Mouse (Mus musculus) mouse embryonic stem cell (cell line): ENCODE measurements around the gene Rasal2.

ENCODE experiments used
- in situ Hi-C, 2 experiments: fragments of 300-500 bp; cut with MboI; formaldehyde crosslinking; loops; 1 replicate in 1 of 2; 3 replicates in 1 of 2; pipeline ENCODE4 v1.14.3; 2019 to 2020; ENCODE audit warnings: low sequenced_read_pairs in 2 of 2, low pct_unique_long_range_greater_than_20kb in 1 of 2, mixed read lengths in 1 of 2; ENCODE audit not compliant: unreplicated experiment in 1 of 2

Rasal2 gene

GRCm38 (mm10) chr1:157443723-157444561 lies 31.5 kb upstream of the Rasal2 start:
- in situ Hi-C loops = no loop called here

GRCm38 (mm10) chr1:157443026-157443722 lies 30.8 kb upstream of the Rasal2 start:
- in situ Hi-C loops = no loop called here

- in situ Hi-C loops = no loop called here
Measured at GRCm38 (mm10) chr1:157439973-157440641, 27.7 kb upstream of the Rasal2 start.

DNA sequence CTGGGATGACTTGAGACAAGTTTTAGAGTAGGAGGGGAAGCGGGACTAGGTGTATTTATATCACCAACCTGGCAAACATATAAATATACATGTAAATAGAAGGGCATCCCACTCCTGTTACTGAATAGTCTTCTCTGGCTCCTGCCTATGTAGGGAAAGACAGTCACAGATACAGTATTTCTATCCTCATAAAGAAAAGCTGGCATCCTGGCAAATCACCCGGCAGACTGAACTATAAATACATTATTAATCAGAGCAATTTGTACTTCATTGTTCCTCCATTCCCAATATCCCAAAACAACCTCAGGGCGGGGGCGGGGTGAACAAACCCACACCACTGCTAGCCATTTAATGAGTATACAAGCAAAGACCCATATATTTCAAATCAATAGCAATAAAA lies 26.7 kb upstream of the Rasal2 start:
- in situ Hi-C loops = no loop called here

DNA sequence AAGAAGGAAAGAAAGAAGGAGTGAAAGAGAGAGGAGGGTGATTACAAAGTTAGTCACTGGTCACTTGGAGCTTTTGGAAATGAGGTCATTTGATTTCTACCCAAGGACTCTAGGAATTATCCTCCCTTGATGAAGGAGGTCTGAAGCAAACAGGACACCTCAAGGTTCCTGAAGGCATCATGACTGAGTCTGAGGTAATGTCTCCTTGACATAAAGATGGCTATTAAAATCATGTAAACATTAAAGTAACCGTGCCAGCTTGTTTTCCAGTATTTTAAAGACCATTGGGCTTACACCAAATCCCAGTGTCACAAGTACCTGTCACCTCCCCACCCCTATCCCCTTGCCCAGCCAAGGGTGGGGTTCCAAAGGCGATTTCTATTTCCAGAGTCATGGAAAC lies 25.9 kb upstream of the Rasal2 start:
- in situ Hi-C loops = no loop called here

DNA sequence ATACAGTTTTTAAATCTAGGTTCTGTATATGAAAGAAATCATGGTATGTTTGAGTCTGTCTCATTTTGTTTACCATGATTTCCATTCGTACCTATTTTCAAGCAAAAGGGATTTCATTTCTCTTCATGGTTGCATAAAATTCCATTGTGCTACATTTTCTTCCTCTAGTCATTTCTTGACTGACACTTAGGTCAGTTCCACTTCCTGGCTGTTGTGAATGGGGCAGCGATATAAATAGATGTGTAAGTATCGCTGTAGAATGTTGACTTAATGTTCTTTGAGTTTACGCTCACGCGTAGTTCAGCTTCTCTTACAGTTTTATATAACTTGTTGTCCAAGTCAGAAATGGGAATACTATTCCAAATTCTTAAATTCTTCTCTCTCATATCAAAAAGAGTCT lies 23.5 kb upstream of the Rasal2 start:
- in situ Hi-C loops = no loop called here

DNA sequence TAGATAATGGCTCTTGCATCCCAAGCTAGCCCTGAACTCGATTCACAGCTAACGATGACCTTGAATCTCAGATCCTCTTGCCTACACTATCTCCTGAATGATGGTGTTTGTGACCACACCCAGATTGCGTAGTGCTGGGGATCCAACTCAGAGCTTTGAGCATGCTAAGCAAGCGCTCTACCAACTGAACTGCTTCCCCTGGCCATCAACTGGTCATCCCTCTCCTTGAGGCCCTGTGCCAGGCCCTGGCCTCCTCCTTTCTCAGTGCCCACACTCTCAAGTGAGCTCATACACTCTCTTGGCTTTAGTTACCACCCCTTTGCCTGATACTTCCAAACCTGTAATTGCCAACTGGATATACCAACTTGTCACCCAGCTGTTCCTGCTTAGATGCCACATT lies 22.0 kb upstream of the Rasal2 start:
- in situ Hi-C loops = no loop called here

GRCm38 (mm10) chr1:157433316-157433715 lies 20.9 kb upstream of the Rasal2 start:
- in situ Hi-C loops = no loop called here

DNA sequence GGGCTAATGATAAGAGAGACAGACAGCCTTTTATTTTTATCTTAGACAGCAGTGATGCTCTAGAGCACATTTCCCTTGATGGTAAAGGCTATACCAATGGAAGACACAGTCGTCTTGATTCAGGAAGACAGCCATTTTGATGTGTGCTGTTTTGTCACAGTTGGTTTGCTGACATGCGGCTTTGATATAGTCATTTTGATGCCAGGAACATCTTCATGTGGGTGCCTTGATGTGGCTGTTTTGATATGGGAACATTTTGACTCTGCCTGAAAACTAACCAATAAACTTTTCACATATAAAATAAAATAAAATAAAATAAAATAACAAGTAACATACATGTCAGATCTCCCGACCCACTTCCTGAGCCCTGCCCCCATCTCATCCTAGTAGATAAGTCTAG lies 16.0 kb upstream of the Rasal2 start:
- in situ Hi-C loops = no loop called here

DNA sequence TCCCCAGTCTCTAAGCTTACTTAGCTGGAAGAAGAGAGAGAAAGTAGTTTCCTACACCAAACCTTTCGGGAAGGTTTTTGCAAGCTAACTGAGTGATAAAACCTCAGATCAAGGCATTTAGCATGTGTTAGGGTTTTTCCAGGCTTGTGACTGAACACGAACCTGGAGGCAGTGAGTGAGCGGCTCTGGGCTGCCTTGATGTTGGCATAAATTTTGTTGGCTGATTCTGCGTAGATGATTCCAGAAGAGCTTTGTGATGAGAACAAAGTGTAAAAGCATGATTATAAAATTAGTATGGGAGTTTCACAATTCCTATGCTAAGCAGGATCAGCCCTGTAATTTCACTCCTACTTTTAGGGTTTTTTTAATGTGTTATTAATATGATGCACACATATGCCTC lies 15.2 kb upstream of the Rasal2 start:
- in situ Hi-C loops = no loop called here

DNA sequence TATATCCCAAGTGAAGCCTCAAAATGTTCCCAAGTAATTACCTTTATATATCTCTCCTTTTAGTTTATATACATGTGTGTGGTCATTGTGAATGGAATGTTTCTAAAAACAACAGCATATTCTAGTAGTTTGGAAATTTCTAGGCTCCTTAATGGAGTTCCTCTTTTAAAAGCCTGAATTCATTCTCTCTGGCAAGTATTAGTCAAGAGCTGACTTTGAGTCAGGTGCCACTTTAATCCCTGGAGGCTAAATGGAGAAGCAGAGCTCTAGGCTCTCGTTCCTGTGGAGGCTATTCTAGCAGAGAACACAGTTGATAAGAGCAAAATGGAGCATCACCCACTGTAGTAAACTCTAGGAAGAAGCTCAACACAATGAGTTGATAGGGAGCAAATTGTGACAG lies 14.5 kb upstream of the Rasal2 start:
- in situ Hi-C loops = no loop called here

DNA sequence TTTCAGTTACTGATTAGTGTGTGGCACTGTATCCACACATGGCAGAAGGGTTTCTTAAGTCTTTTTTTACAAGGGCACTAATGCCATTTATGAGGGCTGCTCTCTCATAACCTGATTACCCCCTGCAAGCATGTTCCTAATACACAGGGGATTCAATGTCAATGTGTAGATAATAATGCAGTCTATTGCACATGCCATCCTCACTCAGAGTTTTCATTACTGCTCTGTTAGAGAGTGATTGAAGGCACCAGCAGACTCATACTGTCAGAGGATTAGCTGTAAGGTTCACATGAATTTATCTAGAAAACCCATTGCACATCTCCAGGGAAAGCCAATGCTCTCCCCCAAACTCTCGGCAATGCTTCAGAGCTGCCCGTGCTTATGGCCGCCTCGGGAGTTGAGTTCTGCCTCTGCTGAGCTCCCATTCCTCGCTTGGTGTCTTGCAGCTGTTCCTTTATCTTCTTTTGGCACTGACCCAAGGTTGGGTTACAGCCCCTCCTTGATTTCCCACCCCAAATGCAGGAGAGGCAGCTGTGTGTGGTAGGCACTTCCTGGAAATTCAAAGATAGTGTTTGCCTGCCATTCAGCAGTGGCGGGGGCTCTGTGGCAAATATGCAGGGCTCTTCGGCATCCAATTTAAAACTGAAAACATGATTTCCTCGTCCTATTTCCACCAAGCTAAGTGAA lies 13.5 kb upstream of the Rasal2 start:
- in situ Hi-C loops = no loop called here

GRCm38 (mm10) chr1:157417861-157418260 lies 5.5 kb upstream of the Rasal2 start:
- in situ Hi-C loops = no loop called here

DNA sequence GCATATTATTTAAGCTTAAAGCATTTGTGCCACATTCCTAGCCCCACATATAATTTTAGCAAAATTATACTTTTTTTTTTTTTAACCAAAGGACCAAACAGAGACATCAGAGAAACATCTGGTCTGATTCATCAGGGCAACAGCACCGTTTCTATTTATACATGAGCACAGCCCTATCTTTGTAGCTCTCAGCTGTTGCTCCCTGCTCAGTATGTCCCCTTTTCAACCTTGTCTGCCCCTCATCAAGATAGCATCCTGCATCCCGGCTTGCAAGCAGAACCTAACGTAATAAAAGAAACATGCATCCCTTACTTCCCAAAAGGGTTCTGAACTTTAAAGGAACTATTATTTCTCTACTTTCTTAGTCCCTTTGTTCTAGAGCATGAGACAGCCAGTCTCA lies 5.0 kb upstream of the Rasal2 start:
- in situ Hi-C loops = no loop called here

DNA sequence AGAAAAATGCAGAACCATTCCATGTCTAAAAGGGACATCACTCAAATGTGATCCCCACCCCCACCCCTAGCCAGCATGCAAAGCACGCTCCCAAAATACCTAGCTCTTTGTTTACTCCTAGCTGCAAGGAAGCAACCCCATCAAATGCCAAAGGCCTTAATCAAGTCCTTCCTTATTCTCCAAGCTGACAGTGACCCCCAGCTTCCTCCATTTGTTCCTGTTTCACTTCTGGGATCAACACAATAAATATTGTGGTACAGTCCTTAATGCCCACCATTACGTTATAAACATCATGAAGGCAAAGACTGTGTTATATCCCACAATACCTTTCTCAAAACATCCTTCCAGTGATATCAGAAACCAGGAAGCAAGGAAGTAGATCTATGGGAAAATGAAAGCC lies 4.2 kb upstream of the Rasal2 start:
- in situ Hi-C loops = no loop called here

DNA sequence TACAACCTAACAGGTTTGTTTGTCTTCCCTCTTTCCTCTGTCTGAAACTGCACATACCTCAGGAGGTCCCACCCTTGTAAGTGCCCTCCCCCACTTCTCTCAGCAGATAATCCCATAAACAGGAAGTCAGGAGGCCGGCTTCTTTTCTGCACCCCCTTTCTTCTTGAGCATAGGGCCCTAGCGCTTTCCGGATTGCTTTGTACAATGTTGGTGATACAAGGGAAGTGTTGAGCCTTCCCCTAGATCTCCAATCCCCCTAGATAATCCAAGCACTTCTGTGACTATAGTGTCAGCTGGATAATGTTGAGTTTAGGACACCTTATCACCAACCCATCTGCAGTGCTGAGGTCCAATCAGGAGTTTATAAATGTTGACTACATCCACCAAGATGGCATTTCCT lies 3.4 kb upstream of the Rasal2 start:
- in situ Hi-C loops = no loop called here

DNA sequence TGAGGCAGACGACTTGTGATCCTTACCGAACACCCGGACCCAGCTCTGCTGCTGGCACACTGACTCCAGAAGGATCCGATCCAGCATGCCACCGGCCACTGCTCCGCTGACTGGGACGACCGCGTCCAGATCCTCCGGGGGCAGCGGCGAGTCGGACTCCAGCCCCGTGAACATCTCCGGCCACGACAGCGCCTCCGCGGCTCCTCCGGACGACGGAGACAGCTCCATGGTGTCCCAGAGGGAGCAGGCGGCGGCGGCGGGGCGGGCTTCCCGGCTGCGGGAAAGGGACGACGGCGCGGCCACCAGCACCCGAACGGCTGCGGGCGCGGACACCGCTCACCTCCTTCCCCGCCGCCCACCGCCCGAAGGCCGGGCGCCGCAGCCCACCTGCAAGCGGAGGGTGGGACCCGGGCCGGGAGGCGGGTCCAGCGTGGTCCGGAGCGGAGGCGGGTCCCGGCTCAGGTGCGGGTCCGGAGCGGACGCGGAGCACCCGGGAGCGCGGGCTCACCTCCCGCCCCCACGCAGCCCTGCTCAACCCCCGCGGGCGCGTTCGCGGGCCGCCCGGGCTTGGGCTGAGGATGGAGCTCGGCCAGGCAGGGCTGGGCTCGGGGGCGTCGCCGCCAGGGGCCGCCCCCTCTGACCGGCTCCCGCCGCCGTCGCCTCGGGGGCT lies 549 bp downstream of the Rasal2 start:
- in situ Hi-C loops = no loop called here

DNA sequence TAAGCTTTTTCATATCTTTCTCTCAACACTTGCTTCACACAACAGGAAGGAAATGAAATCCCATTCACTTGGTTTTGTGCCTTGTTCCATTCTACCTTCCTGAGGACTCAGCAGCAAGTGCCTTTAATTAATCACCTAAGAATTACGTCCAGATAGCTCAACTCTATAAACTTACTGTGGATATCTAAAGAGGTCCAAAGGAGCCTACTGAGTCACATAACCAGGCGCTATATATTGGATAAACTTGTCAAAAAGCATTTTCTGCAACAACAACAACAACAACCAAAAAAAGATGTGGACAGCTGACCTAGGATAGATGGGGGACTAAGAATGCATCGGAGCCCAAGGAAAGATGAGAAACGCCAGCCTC lies 1.1 kb downstream of the Rasal2 start:
- in situ Hi-C loops = no loop called here

GRCm38 (mm10) chr1:157410937-157411336 lies 1.5 kb downstream of the Rasal2 start:
- in situ Hi-C loops = no loop called here
